Mouse (Mus musculus): ENCODE measurements at regions not wholly inside any gene's neighbourhood (a gene's known extent, or its start where the extent isn't known, plus 50 kb on each side); places are given as distances from the start of the nearest gene placed in this dataset.

- 81% methylated on average over 1 of the region's 1 CpGs for WGBS
- Histone ChIP-seq H3K27me3 (replicated peaks; ENCODE audit: control insufficient read depth, insufficient read depth, low read length) (no peaks in the 10 kb centered on the region), H3K9me3 (ENCODE audit: control insufficient read depth) (no peaks in the 10 kb centered on the region), H3K36me3 (ENCODE audit: control insufficient read depth, insufficient read depth) (no peaks in the 10 kb centered on the region), H3K27ac (ENCODE audit: low read depth, low read length) (no peak overlapping the region), H3K4me1 (replicated peaks; ENCODE audit: control insufficient read depth, insufficient read depth, low read length) (no peaks in the 10 kb centered on the region), H3K4me3 (ENCODE audit: low read depth, low read length) (no peak overlapping the region), H3K4me2 (replicated peaks; ENCODE audit: low read depth) (no peak overlapping the region), H3K9ac (ENCODE audit: low read depth, low read length) (no peak overlapping the region)
- no peak for TF ChIP-seq CTCF (IDR thresholded peaks at IDR 0.05; ENCODE audit: low read depth)
- no peak for ATAC-seq
Observed at GRCm38 (mm10) chr1:91691601-91692000, 109.7 kb upstream of the Twist2 start.

GRCm38 (mm10) chr1:91692709-91693460 lies 108.4 kb upstream of the Twist2 start:
- no peak for ATAC-seq
- H3K4me2 ChIP-seq (replicated peaks; ENCODE audit: low read depth), result no peak overlapping the region
- no peak for TF ChIP-seq CTCF (IDR thresholded peaks at IDR 0.05; ENCODE audit: low read depth)
- H3K27me3 ChIP-seq (replicated peaks; ENCODE audit: control insufficient read depth, insufficient read depth, low read length), result no peaks in the 10 kb centered on the region
- no peak overlapping the region for H3K27ac ChIP-seq (ENCODE audit: low read depth, low read length)
- WGBS, result 52% methylated on average over 9 of the region's 9 CpGs
- H3K4me1 ChIP-seq (replicated peaks; ENCODE audit: control insufficient read depth, insufficient read depth, low read length), result no peaks in the 10 kb centered on the region
- H3K9ac ChIP-seq (ENCODE audit: low read depth, low read length), result no peak overlapping the region
- no peaks in the 10 kb centered on the region for H3K9me3 ChIP-seq (ENCODE audit: control insufficient read depth)
- no peak overlapping the region for H3K4me3 ChIP-seq (ENCODE audit: low read depth, low read length)
- no peaks in the 10 kb centered on the region for H3K36me3 ChIP-seq (ENCODE audit: control insufficient read depth, insufficient read depth)

GRCm38 (mm10) chr1:91697053-91697452 lies 104.2 kb upstream of the Twist2 start:
- TF ChIP-seq CTCF (IDR thresholded peaks at IDR 0.05; ENCODE audit: low read depth), result no peak
- H3K4me1 ChIP-seq (replicated peaks; ENCODE audit: control insufficient read depth, insufficient read depth, low read length), result no peaks in the 10 kb centered on the region
- no peaks in the 10 kb centered on the region for H3K9me3 ChIP-seq (ENCODE audit: control insufficient read depth)
- no peak overlapping the region for H3K27ac ChIP-seq (ENCODE audit: low read depth, low read length)
- no peak overlapping the region for H3K9ac ChIP-seq (ENCODE audit: low read depth, low read length)
- no peak for ATAC-seq
- no peaks in the 10 kb centered on the region for H3K36me3 ChIP-seq (ENCODE audit: control insufficient read depth, insufficient read depth)
- WGBS, result 66% methylated on average over 8 of the region's 8 CpGs
- H3K27me3 ChIP-seq (replicated peaks; ENCODE audit: control insufficient read depth, insufficient read depth, low read length), result no peaks in the 10 kb centered on the region
- no peak overlapping the region for H3K4me2 ChIP-seq (replicated peaks; ENCODE audit: low read depth)
- no peak overlapping the region for H3K4me3 ChIP-seq (ENCODE audit: low read depth, low read length)

DNA sequence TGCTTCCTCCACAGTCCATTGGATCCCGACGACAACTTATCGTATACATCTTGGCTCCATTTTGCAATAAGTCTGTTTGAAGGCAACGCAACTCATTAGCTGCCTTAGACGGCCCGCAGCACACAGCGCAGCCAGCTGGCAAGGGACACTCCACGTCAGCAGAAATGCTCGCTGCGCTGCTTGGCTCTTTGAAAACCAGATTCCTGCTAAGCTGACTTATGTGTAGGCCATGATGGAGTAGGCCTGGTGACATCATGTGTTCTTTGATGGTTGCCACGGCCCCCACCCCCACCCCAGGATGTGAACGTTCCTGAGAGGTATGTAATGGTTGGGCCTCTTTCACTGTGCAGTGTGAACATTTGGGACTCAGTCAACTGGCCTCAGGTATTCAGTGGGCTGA lies 99.8 kb upstream of the Twist2 start:
- Histone ChIP-seq H3K4me3 (ENCODE audit: low read depth, low read length) (no peak overlapping the region), H3K27ac (ENCODE audit: low read depth, low read length) (no peak overlapping the region), H3K4me2 (replicated peaks; ENCODE audit: low read depth) (no peak overlapping the region), H3K9ac (ENCODE audit: low read depth, low read length) (no peak overlapping the region), H3K9me3 (ENCODE audit: control insufficient read depth) (no peaks in the 10 kb centered on the region), H3K27me3 (replicated peaks; ENCODE audit: control insufficient read depth, insufficient read depth, low read length) (no peaks in the 10 kb centered on the region), H3K4me1 (replicated peaks; ENCODE audit: control insufficient read depth, insufficient read depth, low read length) (no peaks in the 10 kb centered on the region), H3K36me3 (ENCODE audit: control insufficient read depth, insufficient read depth) (no peaks in the 10 kb centered on the region)
- no peak for TF ChIP-seq CTCF (IDR thresholded peaks at IDR 0.05; ENCODE audit: low read depth)
- ATAC-seq, result no peak
- 79% methylated on average over 12 of the region's 12 CpGs for WGBS

DNA sequence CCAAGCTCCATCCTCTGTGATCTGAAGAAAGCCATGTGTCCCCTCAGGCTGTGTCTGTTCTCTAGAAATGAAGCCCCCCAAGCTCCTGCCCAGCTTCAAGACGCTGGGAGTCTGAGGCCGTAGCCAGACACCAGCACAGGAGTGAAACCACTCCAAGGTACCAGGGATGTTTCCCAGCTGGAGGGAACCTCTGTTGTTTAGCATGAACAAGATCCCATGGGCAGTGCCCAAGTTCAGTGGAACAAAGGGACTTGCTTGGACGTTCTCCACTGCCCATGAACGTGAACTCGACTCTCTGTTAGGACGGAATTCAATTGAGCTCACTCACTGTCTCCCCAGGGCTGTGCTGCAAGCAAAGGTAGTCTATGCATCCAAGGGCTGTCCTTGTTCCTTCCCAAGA lies 99.2 kb upstream of the Twist2 start:
- Histone ChIP-seq H3K27ac (ENCODE audit: low read depth, low read length) (no peak overlapping the region), H3K4me1 (replicated peaks; ENCODE audit: control insufficient read depth, insufficient read depth, low read length) (no peaks in the 10 kb centered on the region), H3K9me3 (ENCODE audit: control insufficient read depth) (no peaks in the 10 kb centered on the region), H3K36me3 (ENCODE audit: control insufficient read depth, insufficient read depth) (no peaks in the 10 kb centered on the region), H3K27me3 (replicated peaks; ENCODE audit: control insufficient read depth, insufficient read depth, low read length) (no peaks in the 10 kb centered on the region), H3K4me3 (ENCODE audit: low read depth, low read length) (no peak overlapping the region), H3K4me2 (replicated peaks; ENCODE audit: low read depth) (no peak overlapping the region), H3K9ac (ENCODE audit: low read depth, low read length) (no peak overlapping the region)
- 82% methylated on average over 6 of the region's 6 CpGs for WGBS
- ATAC-seq, result no peak
- TF ChIP-seq CTCF (IDR thresholded peaks at IDR 0.05; ENCODE audit: low read depth), result no peak

DNA sequence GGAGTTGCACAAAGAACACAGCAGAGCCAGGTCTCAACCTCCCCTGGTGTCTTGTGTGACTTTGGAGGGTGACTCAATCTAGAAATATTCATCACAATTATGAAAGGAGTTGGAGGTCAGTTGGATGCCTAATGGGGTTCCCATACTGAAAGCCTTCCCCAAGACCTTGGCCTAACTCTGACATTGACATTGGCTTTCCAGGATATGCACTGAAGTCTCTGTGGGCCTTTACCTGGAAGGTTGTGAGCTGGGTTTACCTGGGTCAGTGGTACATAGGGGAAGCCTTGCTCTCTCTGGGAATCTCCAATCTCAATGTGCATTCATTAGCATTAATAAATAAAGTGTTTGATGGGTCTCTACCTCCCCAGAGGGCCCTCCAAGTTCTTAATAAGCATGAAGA lies 98.5 kb upstream of the Twist2 start:
- Histone ChIP-seq H3K36me3 (ENCODE audit: control insufficient read depth, insufficient read depth) (no peaks in the 10 kb centered on the region), H3K4me2 (replicated peaks; ENCODE audit: low read depth) (no peak overlapping the region), H3K9me3 (ENCODE audit: control insufficient read depth) (no peaks in the 10 kb centered on the region), H3K9ac (ENCODE audit: low read depth, low read length) (no peak overlapping the region), H3K4me1 (replicated peaks; ENCODE audit: control insufficient read depth, insufficient read depth, low read length) (no peaks in the 10 kb centered on the region), H3K27ac (ENCODE audit: low read depth, low read length) (no peak overlapping the region), H3K4me3 (ENCODE audit: low read depth, low read length) (no peak overlapping the region), H3K27me3 (replicated peaks; ENCODE audit: control insufficient read depth, insufficient read depth, low read length) (no peaks in the 10 kb centered on the region)
- TF ChIP-seq CTCF (IDR thresholded peaks at IDR 0.05; ENCODE audit: low read depth), result no peak
- ATAC-seq, result no peak

GRCm38 (mm10) chr1:91705451-91705850 lies 95.8 kb upstream of the Twist2 start:
- H3K27ac ChIP-seq (ENCODE audit: low read depth, low read length), result no peak overlapping the region
- no peak for TF ChIP-seq CTCF (IDR thresholded peaks at IDR 0.05; ENCODE audit: low read depth)
- no peaks in the 10 kb centered on the region for H3K9me3 ChIP-seq (ENCODE audit: control insufficient read depth)
- H3K9ac ChIP-seq (ENCODE audit: low read depth, low read length), result no peak overlapping the region
- H3K4me2 ChIP-seq (replicated peaks; ENCODE audit: low read depth), result no peak overlapping the region
- H3K36me3 ChIP-seq (ENCODE audit: control insufficient read depth, insufficient read depth), result no peaks in the 10 kb centered on the region
- H3K4me3 ChIP-seq (ENCODE audit: low read depth, low read length), result no peak overlapping the region
- no peak for ATAC-seq
- 77% methylated on average over 9 of the region's 9 CpGs for WGBS
- H3K4me1 ChIP-seq (replicated peaks; ENCODE audit: control insufficient read depth, insufficient read depth, low read length), result no peaks in the 10 kb centered on the region
- no peaks in the 10 kb centered on the region for H3K27me3 ChIP-seq (replicated peaks; ENCODE audit: control insufficient read depth, insufficient read depth, low read length)

Data from intestine, postnatal 0 days (tissue).